Mouse (Mus musculus): ENCODE results near the gene D10Wsu102e.

GRCm38 (mm10) chr10:83328791-83329190, 31.2 kb upstream of the D10Wsu102e start:
- TF ChIP-seq POLR2A (IDR thresholded peaks at IDR 0.05; ENCODE audit: insufficient read length, low read depth) (no peak), USF1 (IDR thresholded peaks at IDR 0.05; ENCODE audit: low read depth) (no peak), POLR2AphosphoS2 (IDR thresholded peaks at IDR 0.05; ENCODE audit: insufficient read length, low read depth) (no peak)
